Mouse (Mus musculus) left cerebral cortex, postnatal 10 days (tissue): Measurements from ENCODE around the gene Nfib. TPM values are rescaled to one million over a fixed set of nuclear protein-coding genes. Genes with fewer than 3 reads are reported as not detected.
A peak's percentile ranks its signal among the peaks of the same experiment; 100 is the strongest.

Experiments used
- DNase-seq, 2 experiments: peaks; one replicate each; pipeline ENCODE4 v3.0.0; 2021 to 2022; ENCODE audit warnings: low spot score in 2 of 2, mixed read lengths in 1 of 2; ENCODE audit errors: extremely low spot score in 1 of 2
- intact Hi-C: fragments of 180-260 bp; cut with DNase I; formaldehyde crosslinking; loops from one replicate; pipeline ENCODE4 v1.15.1; 2025
- total RNA-seq, 2 experiments: library from RNA; stranded (reverse); gene quantifications; 2 replicates each; pipeline ENCODE4 v1.2.3; 2021

The Nfib gene
- total RNA-seq, 2 experiments from 2014 or later, result 105 to 109 TPM

- DNase-seq, result no peak
- intact Hi-C loops, result loop anchor here (5.0 kb wide), 1 partner anchor 76 kb away; no protein-coding TSS in a partner anchor
Measured at GRCm38 (mm10) chr4:82511001-82511513, 194.5 kb downstream of the Nfib start.

- intact Hi-C loops, result loop anchor here (5.0 kb wide), 2 partner anchors 78 to 103 kb away; no protein-coding TSS in a partner anchor
- no peak for DNase-seq
Measured at GRCm38 (mm10) chr4:82509771-82510170, 195.8 kb downstream of the Nfib start.

- intact Hi-C loops, result loop anchor here (5.0 kb wide), 1 partner anchor 103 kb away; no protein-coding TSS in a partner anchor
- no peak for DNase-seq
Measured at GRCm38 (mm10) chr4:82509166-82509767, 196.3 kb downstream of the Nfib start.

GRCm38 (mm10) chr4:82508281-82508687, 197.3 kb downstream of the Nfib start:
- intact Hi-C loops, result loop anchor here (5.0 kb wide), 1 partner anchor 104 kb away; no protein-coding TSS in a partner anchor
- peak in 1 of 2 experiments; percentile 41 for DNase-seq

GRCm38 (mm10) chr4:82507541-82508280, 197.8 kb downstream of the Nfib start:
- intact Hi-C loops, result loop anchor here (5.0 kb wide), 1 partner anchor 105 kb away; no protein-coding TSS in a partner anchor
- DNase-seq, result peak in 1 of 2 experiments; percentile 58

- intact Hi-C loops, result loop anchor here (5.0 kb wide), 1 partner anchor 105 kb away; no protein-coding TSS in a partner anchor
Measured at GRCm38 (mm10) chr4:82506731-82507331, 198.7 kb downstream of the Nfib start.

GRCm38 (mm10) chr4:82506081-82506730, 199.3 kb downstream of the Nfib start:
- peak; percentile 70 to 95 for DNase-seq
- intact Hi-C loops, result loop anchor here (5.0 kb wide), 1 partner anchor 106 kb away; no protein-coding TSS in a partner anchor

More at GRCm38 (mm10) chr4:82506731-82507331, 198.7 kb downstream of the Nfib start:
- peak in 1 of 2 experiments; percentile 51 for DNase-seq

- intact Hi-C loops, result loop anchor here (5.0 kb wide), 1 partner anchor 107 kb away; no protein-coding TSS in a partner anchor
- DNase-seq, result peak; percentile 63 to 84
Measured at GRCm38 (mm10) chr4:82505121-82506031, 200.2 kb downstream of the Nfib start.

GRCm38 (mm10) chr4:82504284-82505120, 201.0 kb downstream of the Nfib start:
- intact Hi-C loops, result loop anchor here (5.0 kb wide), 1 partner anchor 108 kb away; no protein-coding TSS in a partner anchor

GRCm38 (mm10) chr4:82504015-82504283, 201.6 kb downstream of the Nfib start:
- intact Hi-C loops, result no loop called here
- DNase-seq, result no peak

More at GRCm38 (mm10) chr4:82504284-82505120, 201.0 kb downstream of the Nfib start:
- DNase-seq, result peak in 1 of 2 experiments; percentile 64

GRCm38 (mm10) chr4:82503274-82504014, 202.1 kb downstream of the Nfib start:
- intact Hi-C loops, result loop anchor here (2.0 kb wide), 1 partner anchor 35 kb away; no protein-coding TSS in a partner anchor
- no peak for DNase-seq

- no peak for DNase-seq
- intact Hi-C loops, result loop anchor here (2.0 kb wide), 1 partner anchor 36 kb away; no protein-coding TSS in a partner anchor
Measured at GRCm38 (mm10) chr4:82502611-82503010, 202.9 kb downstream of the Nfib start.

GRCm38 (mm10) chr4:82502012-82502411, 203.5 kb downstream of the Nfib start:
- DNase-seq, result no peak
- intact Hi-C loops, result loop anchor here (2.0 kb wide), 1 partner anchor 37 kb away; no protein-coding TSS in a partner anchor

- intact Hi-C loops, result no loop called here
- DNase-seq, result no peak
Measured at GRCm38 (mm10) chr4:82500578-82501098, 204.9 kb downstream of the Nfib start.

GRCm38 (mm10) chr4:82499725-82500577, 205.6 kb downstream of the Nfib start:
- intact Hi-C loops, result loop anchor here (5.0 kb wide), 3 partner anchors 87 to 933 kb away; no protein-coding TSS in a partner anchor
- DNase-seq, result no peak
